Mouse (Mus musculus): Measurements from ENCODE around the gene Eras. TPM values are rescaled to one million over a fixed set of nuclear protein-coding genes. Genes with fewer than 3 reads are reported as not detected.
"Not testable (repeated sequence)": the region's sequence is repeated elsewhere in the genome, so short reads cannot be mapped to it uniquely, and the experiment has no call there.

Eras gene
- polyA plus RNA-seq, 1 experiment from 2014 or later: not detected

DNA sequence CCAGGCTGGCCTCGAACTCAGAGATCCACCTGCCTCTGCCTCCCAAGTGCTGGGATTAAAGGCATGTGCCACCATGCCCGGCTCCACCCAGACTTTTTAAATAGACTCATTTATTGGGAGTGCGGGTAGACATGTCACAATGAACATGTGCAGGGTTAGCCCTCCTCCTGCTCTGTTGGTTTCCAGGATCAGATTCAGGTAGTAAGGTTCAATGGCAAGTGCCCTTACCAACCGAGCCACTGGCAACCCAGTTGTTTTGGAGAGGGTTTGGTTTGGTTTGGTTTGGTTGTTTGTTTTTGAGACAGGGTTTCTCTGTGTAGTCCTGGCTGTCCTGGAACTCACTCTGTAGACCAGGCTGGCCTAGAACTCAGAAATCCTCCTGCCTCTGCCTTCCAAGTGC is 19.2 kb downstream of the Eras start, which contains the start of gene Gm10490:
Gene Gm10490, plus strand, starts transcription at position 301 of the 400 bp plus-strand sequence.
- H3K4me3 ChIP-seq; ATAC-seq (ENCODE audit: insufficient number of reproducible peaks, low FRiP score); H3K27me3 ChIP-seq (replicated peaks); H3K4me2 ChIP-seq; H3K4me1 ChIP-seq (replicated peaks); H3K9ac ChIP-seq; H3K27ac ChIP-seq (ENCODE audit: poor library complexity, severe bottlenecking); H3K9me3 ChIP-seq (replicated peaks): not testable (repeated sequence)
- WGBS: 85% methylated on average over 4 of the region's 4 CpGs
- peaks cover 13% of the 10 kb centered on the region for H3K36me3 ChIP-seq

DNA sequence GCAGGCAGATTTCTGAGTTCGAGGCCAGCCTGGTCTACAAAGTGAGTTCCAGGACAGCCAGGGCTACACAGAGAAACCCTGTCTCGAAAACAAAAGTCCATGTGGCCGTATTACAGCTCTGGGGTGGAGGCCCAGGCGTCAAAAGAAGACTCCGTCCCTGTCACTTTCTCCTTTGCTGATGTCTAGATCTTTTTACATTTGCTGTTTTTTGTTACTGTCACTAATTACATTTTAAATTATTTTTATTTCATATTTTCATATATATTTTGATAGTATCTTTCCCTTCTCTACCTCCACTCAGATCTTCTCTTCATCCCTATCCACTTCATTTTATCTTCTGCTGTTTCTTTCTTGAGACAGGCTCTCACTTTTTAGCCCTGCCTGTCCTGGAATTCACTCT is 20.7 kb downstream of the Eras start, which contains the start of gene Gm10491:
Gene Gm10491, minus strand, starts transcription at position 101 of the 400 bp plus-strand sequence.
- Histone ChIP-seq H3K36me3 (peaks cover 21% of the 10 kb centered on the region), H3K27me3 (replicated peaks) (no peaks in the 10 kb centered on the region), H3K4me2 (no peak within 1 kb of the TSS), H3K9ac (no peak within 1 kb of the TSS), H3K4me1 (replicated peaks) (no peaks in the 10 kb centered on the region), H3K27ac (ENCODE audit: poor library complexity, severe bottlenecking) (no peak within 1 kb of the TSS), H3K4me3 (no peak within 1 kb of the TSS), H3K9me3 (replicated peaks) (no peaks in the 10 kb centered on the region)
- WGBS: 82% methylated on average over 5 of the region's 5 CpGs
- ATAC-seq (ENCODE audit: insufficient number of reproducible peaks, low FRiP score): no peak

- no peak for ATAC-seq (ENCODE audit: insufficient number of reproducible peaks, low FRiP score)
- no peak overlapping the region for H3K9ac ChIP-seq
- H3K4me3 ChIP-seq: no peak overlapping the region
- WGBS: 87% methylated on average over 5 of the region's 5 CpGs
- peaks cover 21% of the 10 kb centered on the region for H3K36me3 ChIP-seq
- no peaks in the 10 kb centered on the region for H3K4me1 ChIP-seq (replicated peaks)
- H3K9me3 ChIP-seq (replicated peaks): no peaks in the 10 kb centered on the region
- H3K27ac ChIP-seq (ENCODE audit: poor library complexity, severe bottlenecking): no peak overlapping the region
- H3K4me2 ChIP-seq: no peak overlapping the region
- no peaks in the 10 kb centered on the region for H3K27me3 ChIP-seq (replicated peaks)
Observed at GRCm38 (mm10) chrX:7904441-7904840, 24.0 kb downstream of the Eras start.

DNA sequence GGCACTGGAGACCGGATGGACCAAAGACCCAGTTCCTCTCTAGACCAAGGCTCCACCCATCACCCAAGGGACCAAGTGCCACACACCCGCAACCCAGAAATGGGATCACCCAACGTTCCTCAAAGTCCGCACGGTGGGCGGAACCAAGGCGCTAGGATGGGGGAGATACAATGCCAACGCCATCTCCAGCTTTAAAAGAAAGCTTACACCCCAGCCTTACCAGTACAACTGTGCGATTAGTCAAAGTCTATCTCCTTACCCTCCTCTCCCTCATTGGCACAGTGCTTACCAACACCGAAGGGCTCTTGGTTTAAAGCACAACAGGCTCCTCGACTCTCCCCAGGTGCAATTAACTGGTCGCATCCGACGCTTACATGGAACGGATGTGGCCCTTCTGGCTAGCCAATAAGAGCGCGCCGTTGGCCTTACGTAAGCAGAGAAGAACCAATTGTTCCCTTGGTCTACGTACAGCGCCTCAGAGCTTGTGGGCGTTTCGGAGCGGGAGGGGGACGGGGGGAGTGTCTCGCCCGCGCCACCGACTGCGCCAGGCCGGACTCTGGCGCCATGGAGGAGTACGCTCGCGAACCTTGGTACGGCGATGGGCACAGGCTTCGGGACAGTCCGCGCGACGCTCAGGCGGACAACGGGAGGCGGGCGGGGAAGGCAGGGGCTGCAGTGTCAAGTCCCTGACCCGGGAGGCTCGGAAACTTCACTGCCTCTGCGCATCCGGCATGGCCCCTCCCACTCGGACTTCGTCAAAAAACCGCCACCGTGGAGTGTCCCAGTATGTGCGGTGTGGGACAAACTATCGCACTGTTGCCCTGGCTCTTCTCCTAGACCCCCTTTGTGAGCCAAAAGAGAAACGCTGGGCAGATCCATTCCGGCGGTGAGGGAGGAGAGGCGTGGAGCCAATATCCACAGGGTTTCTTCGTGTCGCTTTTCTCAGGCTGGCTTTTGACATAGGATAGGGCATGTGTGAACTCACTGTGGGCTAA is 29.2 kb downstream of the Eras start, which contains the start of the genes Pqbp1 and Timm17b:
Gene Pqbp1, minus strand, starts transcription at position 390 of the 995 bp plus-strand sequence.
Gene Timm17b, plus strand, starts transcription at position 478 of the 995 bp plus-strand sequence.
- Histone ChIP-seq H3K27ac (ENCODE audit: poor library complexity, severe bottlenecking) (peak within 1 kb of the TSS; percentile 86), H3K36me3 (peaks cover 26% of the 10 kb centered on the region), H3K4me2 (peak within 1 kb of the TSS; percentile 75), H3K9ac (peak within 1 kb of the TSS; percentile 68), H3K4me3 (peak within 1 kb of the TSS; percentile 70), H3K9me3 (replicated peaks) (no peaks in the 10 kb centered on the region), H3K4me1 (replicated peaks) (peaks cover 5% of the 10 kb centered on the region; the same call in 1 of the 2 replicates), H3K27me3 (replicated peaks) (no peaks in the 10 kb centered on the region)
- 9% methylated on average over 58 of the region's 62 CpGs for WGBS
- ATAC-seq (ENCODE audit: insufficient number of reproducible peaks, low FRiP score): peak; percentile 99

- Histone ChIP-seq H3K9me3 (replicated peaks) (no peaks in the 10 kb centered on the region), H3K27me3 (replicated peaks) (no peaks in the 10 kb centered on the region), H3K9ac (peak overlapping the region; percentile 68), H3K4me2 (peak overlapping the region; percentile 75), H3K27ac (ENCODE audit: poor library complexity, severe bottlenecking) (no peak overlapping the region), H3K4me3 (peak overlapping the region; percentile 70), H3K4me1 (replicated peaks) (peaks cover 5% of the 10 kb centered on the region; the same call in 1 of the 2 replicates), H3K36me3 (peaks cover 25% of the 10 kb centered on the region)
- no peak for ATAC-seq (ENCODE audit: insufficient number of reproducible peaks, low FRiP score)
- 30% methylated on average over 13 of the region's 13 CpGs for WGBS
Observed at GRCm38 (mm10) chrX:7898211-7898610, 30.2 kb downstream of the Eras start.

DNA sequence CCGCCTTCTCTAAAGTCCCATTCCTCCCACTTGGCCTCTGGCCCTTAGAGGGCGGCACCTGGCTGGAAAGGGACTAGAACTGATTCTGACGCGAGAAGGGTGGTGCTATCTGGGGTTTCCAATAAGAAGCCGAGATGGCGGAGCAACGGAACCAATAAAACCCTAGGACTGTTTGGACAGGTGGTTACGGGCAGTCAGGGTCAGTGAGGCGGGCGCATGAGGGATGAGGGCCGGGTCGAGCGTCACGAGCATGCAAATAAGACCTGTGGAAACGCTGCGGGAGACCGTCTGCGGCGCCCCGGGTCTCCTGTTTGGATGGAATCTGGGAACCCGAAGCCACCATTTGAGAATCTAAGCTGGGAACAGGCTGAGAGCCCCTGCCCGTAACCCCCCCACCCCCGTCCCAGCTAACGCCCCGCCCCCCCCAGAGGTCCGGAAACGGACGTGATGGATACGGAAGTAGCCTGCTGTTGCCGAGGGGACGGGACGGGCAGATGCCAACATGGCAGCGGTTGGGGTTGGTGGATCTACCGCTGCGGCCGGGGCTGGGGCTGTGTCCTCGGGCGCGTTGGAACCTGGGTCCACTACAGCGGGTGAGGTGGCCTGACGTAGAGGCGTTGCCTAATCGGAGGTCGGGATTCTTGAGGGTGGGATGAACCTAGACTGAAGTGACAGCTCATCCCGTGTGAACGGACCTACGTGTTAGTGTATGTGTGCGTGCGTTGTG is 44.4 kb downstream of the Eras start, which contains the start of gene Slc35a2:
Gene Slc35a2, plus strand, starts transcription at position 188 of the 727 bp plus-strand sequence.
- peak within 1 kb of the TSS; percentile 88 for H3K27ac ChIP-seq (ENCODE audit: poor library complexity, severe bottlenecking)
- no peaks in the 10 kb centered on the region for H3K9me3 ChIP-seq (replicated peaks)
- peaks cover 4% of the 10 kb centered on the region; the same call in 1 of the 2 replicates for H3K4me1 ChIP-seq (replicated peaks)
- 7% methylated on average over 49 of the region's 49 CpGs for WGBS
- peak; percentile 92 for ATAC-seq (ENCODE audit: insufficient number of reproducible peaks, low FRiP score)
- peak within 1 kb of the TSS; percentile 61 for H3K9ac ChIP-seq
- H3K27me3 ChIP-seq (replicated peaks): no peaks in the 10 kb centered on the region
- peak within 1 kb of the TSS; percentile 68 for H3K4me3 ChIP-seq
- 0 out of 2 replicates have a peak, but pooled peaks cover 10% of the 10 kb centered on the region for H3K36me3 ChIP-seq
- H3K4me2 ChIP-seq: peak within 1 kb of the TSS; percentile 73

DNA sequence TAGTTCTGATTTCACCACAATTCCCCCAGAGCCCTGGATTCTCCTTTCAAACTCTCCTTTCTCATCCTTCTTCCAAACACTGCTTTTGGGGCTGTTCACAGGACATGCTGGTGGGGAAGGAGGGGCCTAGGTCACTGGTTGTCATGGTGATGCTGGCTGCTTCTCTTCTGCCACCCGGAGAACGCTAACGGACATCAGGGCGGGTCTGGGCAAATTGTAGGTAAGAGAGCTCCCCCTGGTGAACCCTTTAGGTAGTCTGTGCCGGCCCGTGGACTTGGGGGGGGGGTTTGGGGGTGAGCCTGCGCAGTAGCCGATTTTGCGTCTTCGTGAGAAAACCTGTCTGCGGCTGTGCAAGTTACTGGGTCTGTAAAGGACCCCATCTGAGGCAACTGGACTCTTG is 48.6 kb downstream of the Eras start:
- Histone ChIP-seq H3K4me3 (peak overlapping the region; percentile 20; the same call in 1 of the 2 replicates), H3K9me3 (replicated peaks) (no peaks in the 10 kb centered on the region), H3K4me1 (replicated peaks) (peaks cover 7% of the 10 kb centered on the region; the same call in 1 of the 2 replicates), H3K27me3 (replicated peaks) (0 out of 2 replicates have a peak, but pooled peaks cover 6% of the 10 kb centered on the region), H3K36me3 (peaks cover 6% of the 10 kb centered on the region), H3K9ac (no peak overlapping the region), H3K27ac (ENCODE audit: poor library complexity, severe bottlenecking) (no peak overlapping the region), H3K4me2 (peak overlapping the region; percentile 56)
- 0 out of 2 replicates have a peak, but pooled peaks have one; percentile 13 for ATAC-seq (ENCODE audit: insufficient number of reproducible peaks, low FRiP score)
- 9% methylated on average over 11 of the region's 11 CpGs for WGBS

DNA sequence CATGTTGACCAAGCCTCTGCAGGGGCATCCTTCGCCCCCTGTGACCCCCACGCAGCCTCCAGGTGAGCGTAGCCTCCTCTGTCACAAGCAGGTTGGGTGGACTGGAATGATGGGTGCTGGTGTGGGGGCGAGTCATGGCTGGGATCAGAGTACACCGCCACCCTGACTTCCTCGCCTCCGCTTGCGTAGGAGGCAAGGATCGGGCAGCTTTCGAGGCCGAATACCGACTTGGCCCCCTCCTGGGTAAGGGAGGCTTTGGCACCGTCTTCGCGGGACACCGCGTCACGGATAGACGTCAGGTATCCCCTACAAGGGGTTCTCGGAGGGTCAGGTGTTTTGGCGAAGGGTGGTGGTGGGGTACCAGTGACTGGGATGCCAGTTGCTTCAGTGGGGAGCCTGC is 49.9 kb downstream of the Eras start:
- Histone ChIP-seq H3K4me3 (peak overlapping the region; percentile 52), H3K27ac (ENCODE audit: poor library complexity, severe bottlenecking) (no peak overlapping the region), H3K4me2 (peak overlapping the region; percentile 91), H3K9ac (peak overlapping the region; percentile 73), H3K27me3 (replicated peaks) (0 out of 2 replicates have a peak, but pooled peaks cover 6% of the 10 kb centered on the region), H3K36me3 (peaks cover 14% of the 10 kb centered on the region), H3K9me3 (replicated peaks) (no peaks in the 10 kb centered on the region), H3K4me1 (replicated peaks) (peaks cover 7% of the 10 kb centered on the region; the same call in 1 of the 2 replicates)
- 0 out of 2 replicates have a peak, but pooled peaks have one; percentile 13 for ATAC-seq (ENCODE audit: insufficient number of reproducible peaks, low FRiP score)
- WGBS: 17% methylated on average over 21 of the region's 21 CpGs

DNA sequence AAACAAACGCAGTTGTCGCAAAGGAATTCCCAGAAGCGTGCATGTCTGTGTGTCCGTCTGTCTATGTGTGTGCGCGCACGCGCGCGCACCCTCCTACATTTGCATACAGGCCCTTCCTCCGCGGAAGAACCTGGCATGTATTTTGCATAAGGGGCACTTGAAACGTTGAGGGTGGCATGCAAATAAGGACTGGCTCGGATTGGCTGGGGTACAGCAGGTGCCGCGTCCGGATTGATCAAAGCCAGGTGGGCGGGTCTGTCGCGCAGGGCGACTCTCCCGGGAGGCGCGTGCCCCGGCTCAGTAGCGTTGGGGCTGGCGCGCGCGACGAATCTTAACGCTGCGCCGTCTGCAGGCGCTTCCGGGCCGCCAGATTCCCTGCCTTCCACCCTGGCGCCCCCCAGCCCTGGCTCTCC is 50.4 kb downstream of the Eras start, which contains the start of gene Pim2:
Gene Pim2, plus strand, starts transcription at position 256 of the 413 bp plus-strand sequence.
- Histone ChIP-seq H3K27me3 (replicated peaks) (0 out of 2 replicates have a peak, but pooled peaks cover 6% of the 10 kb centered on the region), H3K4me1 (replicated peaks) (peaks cover 7% of the 10 kb centered on the region; the same call in 1 of the 2 replicates), H3K4me2 (peak within 1 kb of the TSS; percentile 91), H3K27ac (ENCODE audit: poor library complexity, severe bottlenecking) (no peak within 1 kb of the TSS), H3K36me3 (peaks cover 16% of the 10 kb centered on the region), H3K9ac (peak within 1 kb of the TSS; percentile 73), H3K9me3 (replicated peaks) (no peaks in the 10 kb centered on the region), H3K4me3 (peak within 1 kb of the TSS; percentile 52)
- 19% methylated on average over 38 of the region's 38 CpGs for WGBS
- ATAC-seq (ENCODE audit: insufficient number of reproducible peaks, low FRiP score): peak; percentile 88

Measured in heart, embryonic 12.5 days (tissue).